Mouse (Mus musculus): Measurements from ENCODE around the gene Cep44. TPM values are rescaled to one million over a fixed set of nuclear protein-coding genes. Genes with fewer than 3 reads are reported as not detected.

The Cep44 gene
- 27.2 TPM for polyA plus RNA-seq (2014; fragmentation: Illumina TruSeq; extraction: RNeasy Lipid Tissue Mini Kit (QIAGEN cat#74804))

DNA sequence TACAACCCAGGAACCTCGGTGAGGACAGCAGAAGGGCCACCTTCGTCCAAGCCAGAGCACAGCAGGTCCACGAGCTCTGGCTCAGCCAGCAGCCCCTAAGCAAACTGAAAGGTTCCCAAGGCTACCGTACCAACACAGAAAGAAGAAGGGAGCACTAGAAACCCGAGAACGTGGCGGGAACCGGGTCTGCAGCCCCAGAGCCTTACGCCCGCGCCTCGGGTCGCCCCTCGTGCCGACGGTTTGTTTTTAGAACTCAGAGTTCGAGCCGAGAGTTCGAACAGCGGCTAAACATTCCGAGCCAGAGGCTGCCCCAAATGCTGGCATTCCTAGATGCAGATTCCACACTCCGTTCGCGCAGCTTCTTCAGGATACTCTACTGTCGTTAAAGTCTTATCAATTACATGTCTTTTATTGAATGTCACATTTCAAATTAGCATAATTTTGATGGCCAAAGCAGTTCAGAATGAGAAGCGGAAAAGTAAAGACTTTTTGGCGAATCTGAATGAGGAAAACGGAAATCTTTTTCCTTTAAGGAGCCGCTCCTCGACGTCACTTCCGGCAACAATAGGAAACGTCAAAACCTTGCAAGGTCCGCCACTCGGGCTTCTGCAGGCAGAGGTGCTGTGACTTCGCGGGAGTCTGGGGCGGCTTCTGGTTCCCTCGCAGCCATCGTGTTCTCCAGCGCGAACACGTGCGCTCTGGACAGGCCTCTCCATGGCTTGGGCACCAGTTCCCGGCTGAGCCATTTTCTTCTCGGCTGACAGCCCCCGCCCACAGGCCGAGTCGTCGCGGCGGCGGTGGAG lies at the start of gene Cep44, which contains the start of gene Fbxo8:
Cep44 (minus strand) TSS at position 490 of the 803 bp plus-strand sequence.
Fbxo8 (plus strand) TSS at position 533 of the 803 bp plus-strand sequence.

Other genes with a start within 250 kb of the Cep44 start
- 107 TPM for gene Fbxo8, start within 50 bp of the Cep44 start, polyA plus RNA-seq (2014; fragmentation: Illumina TruSeq; extraction: RNeasy Lipid Tissue Mini Kit (QIAGEN cat#74804))